In the genomic region with DNA sequence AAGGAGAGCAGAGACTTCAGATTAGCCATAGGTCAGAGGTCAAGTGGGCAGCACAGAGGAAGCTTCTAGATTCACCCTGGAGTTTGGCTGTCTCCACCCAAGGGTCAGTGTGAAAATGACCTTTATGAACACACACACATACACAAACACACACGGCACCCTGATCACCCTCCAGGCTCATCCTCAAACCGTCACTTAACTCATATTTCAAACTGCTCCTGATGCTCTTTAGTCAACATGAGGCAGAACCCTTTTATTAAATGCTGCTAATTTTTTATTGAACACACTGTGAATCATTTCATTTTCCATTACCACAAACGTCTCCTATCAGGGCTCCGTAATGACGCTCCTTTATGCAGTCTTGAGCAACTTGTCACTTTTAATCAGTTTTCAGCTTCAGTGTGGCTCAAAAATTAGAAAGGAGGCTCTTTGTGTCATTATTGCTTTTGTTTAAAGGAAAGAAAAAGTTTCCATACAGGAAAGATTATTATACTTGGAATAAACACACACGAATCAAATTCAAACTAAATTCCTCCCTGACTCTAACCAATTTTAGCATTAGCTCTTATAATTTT, we compare ENCODE assay signal across 25 mouse cellular contexts.
A peak's percentile ranks its signal among the peaks of the same experiment; 100 is the strongest.
DNase-seq lines count a peak whose midpoint lies in the region; ATAC-seq and TF ChIP-seq lines count a peak whose summit lies in the region.
"Had no signal": no experiment of that assay in that cellular context is flagged by ENCODE, and none has a peak within 500 bp of the region (broad histone marks: within the 10 kb centered on the region; RNA-seq: fewer than 3 reads in every experiment).

No protein-coding gene starts in this region.

- 0 out of 2 replicates have a peak overlapping the region, but pooled peaks have one; percentile 30 for H3K27ac ChIP-seq in hindbrain, embryonic 13.5 days
- H3K27ac ChIP-seq in hindbrain, embryonic 11.5 days (ENCODE audit: low read depth, low read length), result no peak overlapping the region
- peak overlapping the region; percentile 4; the same call in 1 of the 2 replicates for H3K27ac ChIP-seq in midbrain, embryonic 15.5 days
- H3K27ac ChIP-seq in midbrain, postnatal 0 days (ENCODE audit: low read depth, low read length), result no peak overlapping the region
- H3K27ac ChIP-seq: embryonic facial prominence, embryonic 13.5 days; gastrocnemius, adult 2 months; hindbrain, postnatal 0 days had no signal

- 65% methylated on average over 6 of the region's 6 CpGs for WGBS in hindbrain, embryonic 13.5 days
- 75% methylated on average over 6 of the region's 6 CpGs for WGBS in hindbrain, embryonic 11.5 days
- 64% methylated on average over 6 of the region's 6 CpGs for whole genome bisulfite sequencing in midbrain, embryonic 15.5 days
- 63% methylated on average over 6 of the region's 6 CpGs for WGBS in midbrain, postnatal 0 days

- H3K9ac ChIP-seq in hindbrain, embryonic 13.5 days, result no peak overlapping the region
- H3K9ac ChIP-seq in hindbrain, embryonic 11.5 days (ENCODE audit: low read depth, low read length), result no peak overlapping the region
- H3K9ac ChIP-seq in midbrain, embryonic 15.5 days, result no peak overlapping the region
- no peak overlapping the region for H3K9ac ChIP-seq in midbrain, postnatal 0 days (replicated peaks; ENCODE audit: low read length, poor library complexity, severe bottlenecking)
- H3K9ac ChIP-seq: embryonic facial prominence, embryonic 13.5 days; hindbrain, embryonic 14.5 days had no signal

- peaks cover 69% of the 10 kb centered on the region for H3K4me1 ChIP-seq in hindbrain, embryonic 13.5 days (replicated peaks)
- peaks cover 7% of the 10 kb centered on the region for H3K4me1 ChIP-seq in hindbrain, embryonic 11.5 days (replicated peaks; ENCODE audit: control insufficient read depth, insufficient read depth, low read length)
- peaks cover 44% of the 10 kb centered on the region for H3K4me1 ChIP-seq in midbrain, embryonic 15.5 days
- H3K4me1 ChIP-seq in midbrain, postnatal 0 days (ENCODE audit: insufficient read depth, low read length), result peaks cover 8% of the 10 kb centered on the region; the same call in 1 of the 2 replicates

- no peaks in the 10 kb centered on the region for H3K36me3 ChIP-seq in hindbrain, embryonic 13.5 days
- no peaks in the 10 kb centered on the region for H3K36me3 ChIP-seq in hindbrain, embryonic 11.5 days (ENCODE audit: control insufficient read depth, insufficient read depth, low read length)
- no peaks in the 10 kb centered on the region for H3K36me3 ChIP-seq in midbrain, embryonic 15.5 days (replicated peaks)
- no peaks in the 10 kb centered on the region for H3K36me3 ChIP-seq in midbrain, postnatal 0 days (ENCODE audit: insufficient read depth, low read length)
- H3K36me3 ChIP-seq: embryonic facial prominence, embryonic 13.5 days had no signal

- no peak overlapping the region for H3K4me3 ChIP-seq in hindbrain, embryonic 13.5 days
- no peak overlapping the region for H3K4me3 ChIP-seq in hindbrain, embryonic 11.5 days (ENCODE audit: low read depth, low read length)
- H3K4me3 ChIP-seq in midbrain, embryonic 15.5 days, result no peak overlapping the region
- no peak overlapping the region for H3K4me3 ChIP-seq in midbrain, postnatal 0 days (ENCODE audit: low read depth, low read length)
- H3K4me3 ChIP-seq: embryonic facial prominence, embryonic 13.5 days; erythroblast, embryonic 14.5 days; gastrocnemius, adult 2 months had no signal

- ATAC-seq in hindbrain, embryonic 13.5 days (ENCODE audit: low FRiP score), result no peak
- ATAC-seq in hindbrain, embryonic 11.5 days (ENCODE audit: low FRiP score), result no peak
- ATAC-seq in midbrain, embryonic 15.5 days (replicated peaks), result no peak
- ATAC-seq in midbrain, postnatal 0 days (ENCODE audit: low FRiP score), result no peak
- ATAC-seq: hindbrain, postnatal 0 days; inflammation-experienced regulatory T-cells, adult 6 months; intestine, embryonic 16.5 days; Patski had no signal

- H3K9me3 ChIP-seq in hindbrain, embryonic 13.5 days, result no peaks in the 10 kb centered on the region
- H3K9me3 ChIP-seq in hindbrain, embryonic 11.5 days (ENCODE audit: control insufficient read depth, low read length), result no peaks in the 10 kb centered on the region
- no peaks in the 10 kb centered on the region for H3K9me3 ChIP-seq in midbrain, embryonic 15.5 days
- H3K9me3 ChIP-seq in midbrain, postnatal 0 days (ENCODE audit: low read length), result no peaks in the 10 kb centered on the region
- H3K9me3 ChIP-seq: embryonic facial prominence, embryonic 13.5 days had no signal

- TF ChIP-seq CTCF in midbrain, postnatal 0 days (IDR thresholded peaks at IDR 0.05), result no peak

- H3K27me3 ChIP-seq in hindbrain, embryonic 13.5 days, result no peaks in the 10 kb centered on the region
- H3K27me3 ChIP-seq in hindbrain, embryonic 11.5 days (ENCODE audit: control insufficient read depth, insufficient read depth, low read length), result no peaks in the 10 kb centered on the region
- H3K27me3 ChIP-seq in midbrain, embryonic 15.5 days (replicated peaks), result no peaks in the 10 kb centered on the region
- H3K27me3 ChIP-seq in midbrain, postnatal 0 days (ENCODE audit: insufficient read depth, low read length), result no peaks in the 10 kb centered on the region
- H3K27me3 ChIP-seq: embryonic facial prominence, embryonic 13.5 days had no signal

- H3K4me2 ChIP-seq in hindbrain, embryonic 13.5 days, result no peak overlapping the region
- H3K4me2 ChIP-seq in hindbrain, embryonic 11.5 days (replicated peaks; ENCODE audit: low read depth, low read length), result no peak overlapping the region
- no peak overlapping the region for H3K4me2 ChIP-seq in midbrain, embryonic 15.5 days
- H3K4me2 ChIP-seq in midbrain, postnatal 0 days (ENCODE audit: low read depth, low read length, poor library complexity, severe bottlenecking), result no peak overlapping the region
- H3K4me2 ChIP-seq: embryonic facial prominence, embryonic 13.5 days; heart, embryonic 11.5 days had no signal

- peak; percentile 46 for DNase-seq in embryo, embryonic 10 days (ENCODE audit: low spot score)
- no peak for DNase-seq in embryo, embryonic 10.5 days (ENCODE audit: low spot score)
- DNase-seq in hindbrain, embryonic 11.5 days (ENCODE audit: low spot score), result no peak
- DNase-seq in midbrain, postnatal 0 days (ENCODE audit: low spot score), result no peak
- DNase-seq in yolk sac, embryonic 10.5 days (ENCODE audit: low spot score), result peak; percentile 30
- DNase-seq in frontal cortex, postnatal 10 days (ENCODE audit: low spot score in 2 of 2), result no peak
- DNase-seq: adrenal gland, postnatal 10 days; adrenal gland, postnatal 36 days; cerebellum, adult 11 months; cerebellum, adult 2 months; cerebellum, postnatal 10 days; cerebellum, postnatal 36 days; gastrocnemius, adult 2 months; gastrocnemius, postnatal 14 days; heart, adult 11 months had no signal

Comparison
In these comparisons a context has a peak if more than half of its experiments do, and no peak if none do; other contexts are left out.
1. DNase-seq: peak in embryo, embryonic 10 days (single experiment) and yolk sac, embryonic 10.5 days (single experiment); none in embryo, embryonic 10.5 days (single experiment), hindbrain, embryonic 11.5 days (single experiment), midbrain, postnatal 0 days (single experiment) and frontal cortex, postnatal 10 days (0 of 2).
2. H3K27ac ChIP-seq: peak in hindbrain, embryonic 13.5 days (single experiment) and midbrain, embryonic 15.5 days (single experiment); none in hindbrain, embryonic 11.5 days (single experiment) and midbrain, postnatal 0 days (single experiment).